Mouse (Mus musculus) midbrain, embryonic 16.5 days (tissue): ENCODE results near the gene Rsph6a. TPM values are rescaled to one million over a fixed set of nuclear protein-coding genes. Genes with fewer than 3 reads are reported as not detected.
A peak's percentile ranks its signal among the peaks of the same experiment; 100 is the strongest.

Experiments used
- ATAC-seq: fragments of 200-750 bp; cut with Nextera tagmentation; 2 replicates; pipeline ENCODE4 v1.8.0; 2017; ENCODE audit warnings: moderate TSS enrichment
- H3K27ac ChIP-seq: fragments of 300-500 bp; sonication (generic); 2 replicates; pipeline ENCODE4 v1.5.1; 2014; ENCODE audit warnings: mild to moderate bottlenecking, low read length, mixed read lengths
- H3K27me3 ChIP-seq: fragments of 300-500 bp; sonication (generic); 2 replicates; pipeline ENCODE4 v1.6.1; 2014; ENCODE audit warnings: low read depth, low read length, mixed read lengths; ENCODE audit not compliant: control insufficient read depth, insufficient read depth
- H3K36me3 ChIP-seq: fragments of 300-500 bp; sonication (generic); 2 replicates; pipeline ENCODE4 v1.6.1; 2014; ENCODE audit warnings: mild to moderate bottlenecking, low read length, moderate library complexity, mixed read lengths; ENCODE audit not compliant: control insufficient read depth, insufficient read depth
- H3K4me1 ChIP-seq: fragments of 300-500 bp; sonication (generic); 2 replicates; pipeline ENCODE4 v1.6.1; 2014; ENCODE audit warnings: mild to moderate bottlenecking, low read length, mixed read lengths; ENCODE audit not compliant: control insufficient read depth, insufficient read depth
- H3K4me2 ChIP-seq: fragments of 300-500 bp; sonication (generic); 2 replicates; pipeline ENCODE4 v1.6.1; 2014; ENCODE audit warnings: mild to moderate bottlenecking, low read length, mixed read lengths
- H3K4me3 ChIP-seq: fragments of 300-500 bp; sonication (generic); 2 replicates; pipeline ENCODE4 v1.5.1; 2014; ENCODE audit warnings: low read depth, mild to moderate bottlenecking, low read length, moderate library complexity, mixed read lengths
- H3K9ac ChIP-seq: fragments of 300-500 bp; sonication (generic); 2 replicates; pipeline ENCODE4 v1.6.1; 2014; ENCODE audit warnings: low read depth, low read length, mixed read lengths
- H3K9me3 ChIP-seq: fragments of 300-500 bp; sonication (generic); replicated peaks from 2 replicates; pipeline ENCODE4 v1.6.1; 2014; ENCODE audit warnings: mild to moderate bottlenecking, low read length, mixed read lengths; ENCODE audit not compliant: control insufficient read depth, poor library complexity, severe bottlenecking
- WGBS: fragments of 180-500 bp; shearing (Covaris S2); extraction: QIAGEN DNeasy Blood & Tissue Kit; methylation state at CpG from one replicate; pipeline ENCODE4 v1.1.7; 2014; 5-methylcytosine and 5-hydroxymethylcytosine counted together
- polyA plus RNA-seq: library from polyadenylated mRNA; unstranded; fragments of >200 nt; fragmentation: Nextera tagmentation; extraction: Ambion mirVana; gene quantifications from 2 replicates; pipeline ENCODE4 v1.2.1, GENCODE M21; 2015

The Rsph6a gene
- polyA plus RNA-seq, 1 experiment from 2014 or later, result 0.28 TPM

- 94% methylated on average over 4 of the region's 4 CpGs for WGBS
- H3K9me3 ChIP-seq, result no peaks in the 10 kb centered on the region
- no peak for ATAC-seq
- H3K4me1 ChIP-seq, result peaks cover 8% of the 10 kb centered on the region
- H3K9ac ChIP-seq, result no peak overlapping the region
- H3K4me3 ChIP-seq, result no peak overlapping the region
- H3K36me3 ChIP-seq, result no peaks in the 10 kb centered on the region
- no peak overlapping the region for H3K27ac ChIP-seq
- no peak overlapping the region for H3K4me2 ChIP-seq
- H3K27me3 ChIP-seq, result peaks cover 5% of the 10 kb centered on the region
Observed at GRCm38 (mm10) chr7:19016042-19016441, 38.4 kb upstream of the Rsph6a start.

- 93% methylated on average over 7 of the region's 7 CpGs for WGBS
- peaks cover 23% of the 10 kb centered on the region for H3K27me3 ChIP-seq
- H3K4me3 ChIP-seq, result no peak overlapping the region
- ATAC-seq, result no peak
- no peaks in the 10 kb centered on the region for H3K9me3 ChIP-seq
- no peaks in the 10 kb centered on the region for H3K4me1 ChIP-seq
- no peak overlapping the region for H3K27ac ChIP-seq
- H3K4me2 ChIP-seq, result no peak overlapping the region
- H3K36me3 ChIP-seq, result no peaks in the 10 kb centered on the region
- H3K9ac ChIP-seq, result no peak overlapping the region
Observed at GRCm38 (mm10) chr7:19017909-19018308, 36.6 kb upstream of the Rsph6a start.

DNA sequence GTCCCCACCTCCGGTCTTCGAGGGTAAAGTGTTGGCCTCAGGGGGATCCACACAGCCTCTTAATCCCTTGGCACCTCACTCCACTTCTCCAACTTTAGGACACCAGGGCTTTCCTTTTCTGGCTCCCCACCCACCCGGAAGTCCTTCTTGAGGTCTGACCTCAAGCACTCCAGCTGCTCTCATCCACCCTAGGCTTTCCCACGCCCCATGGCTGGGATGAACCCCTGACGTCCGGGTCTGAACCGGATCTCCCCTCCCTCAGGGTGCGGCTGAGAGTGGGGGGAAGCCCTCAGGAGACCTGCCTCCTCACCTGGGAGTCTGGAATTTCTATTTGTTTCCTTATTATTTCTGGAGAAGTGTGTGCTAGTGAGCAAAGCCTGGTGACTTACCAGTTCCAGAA lies 33.4 kb upstream of the Rsph6a start:
- Histone ChIP-seq H3K9ac (no peak overlapping the region), H3K9me3 (no peaks in the 10 kb centered on the region), H3K4me2 (no peak overlapping the region), H3K36me3 (no peaks in the 10 kb centered on the region), H3K4me1 (peaks cover 10% of the 10 kb centered on the region), H3K27ac (no peak overlapping the region), H3K4me3 (no peak overlapping the region), H3K27me3 (peaks cover 32% of the 10 kb centered on the region)
- WGBS, result 33% methylated on average over 8 of the region's 8 CpGs
- no peak for ATAC-seq

GRCm38 (mm10) chr7:19022189-19022958 lies 32.1 kb upstream of the Rsph6a start:
- Histone ChIP-seq H3K4me3 (no peak overlapping the region), H3K9me3 (no peaks in the 10 kb centered on the region), H3K4me1 (peaks cover 13% of the 10 kb centered on the region), H3K27ac (no peak overlapping the region), H3K27me3 (peaks cover 32% of the 10 kb centered on the region), H3K9ac (no peak overlapping the region), H3K4me2 (no peak overlapping the region), H3K36me3 (no peaks in the 10 kb centered on the region)
- WGBS, result 60% methylated on average over 18 of the region's 18 CpGs
- ATAC-seq, result no peak

GRCm38 (mm10) chr7:19023357-19023814 lies 31.1 kb upstream of the Rsph6a start, which contains the start of gene Foxa3:
Gene Foxa3, minus strand, starts transcription at chr7:19023538.
- Histone ChIP-seq H3K9ac (peak within 1 kb of the TSS; percentile 90), H3K4me3 (peak within 1 kb of the TSS; percentile 72), H3K4me1 (peaks cover 13% of the 10 kb centered on the region), H3K4me2 (peak within 1 kb of the TSS; percentile 30; the same call in 1 of the 2 replicates), H3K36me3 (no peaks in the 10 kb centered on the region), H3K27me3 (peaks cover 32% of the 10 kb centered on the region), H3K9me3 (no peaks in the 10 kb centered on the region), H3K27ac (peak within 1 kb of the TSS; percentile 25; the same call in 1 of the 2 replicates)
- 4% methylated on average over 30 of the region's 30 CpGs for WGBS
- peak; percentile 25 for ATAC-seq

DNA sequence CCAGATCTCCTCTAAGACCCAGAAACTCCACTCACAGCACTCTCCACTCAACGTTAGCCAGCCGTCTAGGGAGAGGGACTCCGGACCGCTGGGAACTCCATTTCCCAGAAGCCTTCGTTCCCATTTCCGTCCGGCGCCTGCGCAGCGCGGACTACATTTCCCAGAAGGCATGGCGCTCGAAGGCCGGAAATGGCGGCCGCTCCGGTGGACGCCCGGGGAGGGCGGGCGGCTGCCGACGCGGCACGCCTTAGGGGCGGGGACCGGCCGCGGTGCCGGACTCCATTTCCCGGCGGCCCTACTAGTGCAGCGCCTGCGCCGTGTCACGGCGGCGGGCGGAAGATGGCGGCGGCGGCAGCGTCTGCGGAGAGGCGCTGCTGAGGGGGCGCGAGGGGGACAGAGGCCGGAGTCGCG lies 30.4 kb upstream of the Rsph6a start, which contains the start of gene Sympk:
Sympk (plus strand) TSS at position 282 of the 411 bp plus-strand sequence.
- ATAC-seq, result peak; percentile 96
- Histone ChIP-seq H3K9me3 (no peaks in the 10 kb centered on the region), H3K27ac (peak within 1 kb of the TSS; percentile 25), H3K9ac (peak within 1 kb of the TSS; percentile 90), H3K4me2 (peak within 1 kb of the TSS; percentile 58), H3K36me3 (peaks cover under 1% of the 10 kb centered on the region; the same call in 1 of the 2 replicates), H3K4me3 (peak within 1 kb of the TSS; percentile 72), H3K27me3 (peaks cover 32% of the 10 kb centered on the region), H3K4me1 (peaks cover 13% of the 10 kb centered on the region)
- WGBS, result 1% methylated on average over 50 of the region's 50 CpGs

- H3K4me3 ChIP-seq, result peak overlapping the region; percentile 72
- peak; percentile 69 for ATAC-seq
- H3K27ac ChIP-seq, result peak overlapping the region; percentile 25
- H3K9me3 ChIP-seq, result no peaks in the 10 kb centered on the region
- peak overlapping the region; percentile 58 for H3K4me2 ChIP-seq
- peaks cover 13% of the 10 kb centered on the region for H3K4me1 ChIP-seq
- H3K36me3 ChIP-seq, result peaks cover 4% of the 10 kb centered on the region; the same call in 1 of the 2 replicates
- peak overlapping the region; percentile 90 for H3K9ac ChIP-seq
- 3% methylated on average over 24 of the region's 36 CpGs for WGBS
- peaks cover 32% of the 10 kb centered on the region for H3K27me3 ChIP-seq
Observed at GRCm38 (mm10) chr7:19024581-19025255, 29.8 kb upstream of the Rsph6a start.

DNA sequence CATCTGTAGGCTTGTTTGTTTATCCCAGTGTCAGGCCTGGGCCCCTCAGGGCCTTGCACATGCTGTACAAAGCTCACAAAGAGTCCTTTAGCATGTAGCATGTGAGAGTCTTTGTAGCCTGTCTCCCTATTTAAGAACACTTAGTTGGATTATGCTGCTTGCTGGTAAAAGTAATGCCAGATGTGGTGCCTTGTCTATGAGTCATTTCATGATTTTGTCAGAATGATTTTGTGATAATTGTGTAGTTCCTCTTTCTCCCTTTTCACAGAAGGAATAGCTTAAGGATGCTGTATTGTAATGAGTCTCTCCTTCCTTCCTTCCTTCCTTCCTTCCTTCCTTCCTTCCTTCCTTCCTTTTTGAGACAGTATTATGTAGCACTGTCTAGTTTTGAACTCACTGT lies 26.4 kb upstream of the Rsph6a start:
- H3K4me3 ChIP-seq, result no peak overlapping the region
- H3K4me1 ChIP-seq, result peaks cover 13% of the 10 kb centered on the region
- no peak overlapping the region for H3K9ac ChIP-seq
- no peaks in the 10 kb centered on the region for H3K9me3 ChIP-seq
- peaks cover 20% of the 10 kb centered on the region for H3K36me3 ChIP-seq
- no peak overlapping the region for H3K27ac ChIP-seq
- no peak for ATAC-seq
- H3K4me2 ChIP-seq, result no peak overlapping the region
- H3K27me3 ChIP-seq, result peaks cover 8% of the 10 kb centered on the region
